Mouse (Mus musculus) CD4-positive, CD25-positive, alpha-beta regulatory T cell, adult 4 months (primary cell): ENCODE data around the gene Frmd6. TPM values are rescaled to one million over a fixed set of nuclear protein-coding genes. Genes with fewer than 3 reads are reported as not detected.

Experiments used
- ATAC-seq: one replicate; pipeline ENCODE4 v1.8.0; 2017
- polyA plus RNA-seq, 2 experiments: library from polyadenylated mRNA; unstranded; fragments of 100-300 nt; shearing (Covaris generic); gene quantifications; one replicate each; pipeline ENCODE4 v1.2.1; 2017

Frmd6 gene
- polyA plus RNA-seq, 2 experiments from 2014 or later = 20.8 to 28.4 TPM

DNA sequence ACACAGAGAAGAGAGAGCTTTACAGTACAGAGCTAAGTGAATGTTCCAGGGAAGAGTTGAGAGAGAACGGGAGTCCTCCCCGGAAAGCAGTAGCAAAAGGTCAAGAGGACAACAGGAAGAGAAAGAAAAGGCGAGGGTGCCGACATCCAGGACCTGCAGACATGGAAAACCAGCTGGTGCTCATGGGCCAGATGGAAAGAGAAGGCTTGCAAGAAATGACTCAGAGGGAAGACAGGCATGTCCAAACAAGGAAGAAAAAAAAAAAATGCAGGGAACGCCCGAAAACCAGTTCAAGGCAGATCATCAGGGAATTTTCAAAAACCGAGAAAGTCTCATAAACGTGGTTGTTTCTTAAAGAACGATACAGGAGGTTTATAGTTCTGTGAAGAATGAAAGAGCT lies 81.6 kb downstream of the Frmd6 start:
- no peak for ATAC-seq

DNA sequence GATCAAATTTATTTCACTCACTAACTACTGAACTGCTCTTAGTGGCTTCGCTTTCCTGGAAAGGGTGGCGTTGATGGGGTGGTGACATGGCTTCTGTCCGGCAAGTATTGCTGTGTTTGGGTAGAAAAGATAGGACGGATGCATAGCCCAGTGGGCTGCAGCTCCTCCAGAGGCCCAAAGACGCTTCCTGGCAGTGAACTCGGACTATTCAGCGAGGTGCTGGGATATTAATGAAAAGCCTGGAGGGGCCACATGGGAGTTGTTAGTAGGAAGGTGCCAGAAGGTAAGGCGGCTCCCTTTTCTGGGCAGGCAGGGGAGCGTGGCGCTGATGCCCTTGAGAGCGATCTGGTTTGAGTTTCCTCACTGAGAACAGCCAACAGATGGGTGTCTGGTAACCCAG lies 82.3 kb downstream of the Frmd6 start:
- no peak for ATAC-seq

DNA sequence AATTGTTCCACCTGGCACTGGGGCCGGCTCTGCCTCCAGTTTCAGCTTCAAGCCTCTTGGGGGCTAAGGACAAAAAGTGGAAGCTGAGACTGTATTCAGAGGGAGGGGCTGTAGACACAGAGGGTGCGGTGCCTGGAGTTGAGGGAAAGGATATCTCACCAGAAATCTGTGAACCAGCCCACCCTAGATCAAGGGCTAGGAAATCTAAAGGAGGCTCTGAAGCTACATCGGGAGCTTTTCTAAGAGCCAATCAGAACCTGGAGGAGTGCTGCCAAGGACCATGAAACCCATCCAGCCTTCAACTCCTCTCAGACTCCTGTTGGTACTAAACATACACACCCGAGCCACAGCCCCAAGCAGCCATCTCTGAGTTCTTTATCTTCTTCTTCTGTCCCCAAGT lies 82.8 kb downstream of the Frmd6 start:
- no peak for ATAC-seq

DNA sequence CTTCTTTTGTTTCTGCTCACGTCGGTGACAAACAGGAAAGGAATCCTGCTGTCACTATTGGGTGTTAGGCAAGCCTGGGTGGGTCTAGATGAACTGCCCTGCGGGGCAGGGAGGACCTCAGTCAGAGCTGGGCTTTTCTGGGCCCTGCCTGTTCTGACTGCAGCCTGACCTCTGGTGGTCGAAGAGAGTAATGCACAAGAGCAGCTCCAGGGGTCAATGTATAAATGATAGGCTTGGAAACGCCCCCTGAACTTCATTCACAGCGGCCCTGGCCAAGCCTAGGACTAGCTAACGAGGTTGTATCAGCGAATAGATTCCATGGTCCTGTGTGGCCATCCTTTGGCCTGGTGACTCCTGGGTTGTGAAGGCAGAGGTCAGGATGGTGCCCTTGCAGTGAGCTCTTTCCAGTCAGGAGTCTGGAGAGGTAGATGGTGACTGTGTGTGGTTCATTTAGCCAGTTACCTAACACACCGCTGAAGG lies 85.0 kb downstream of the Frmd6 start:
- ATAC-seq = peak; percentile 51

DNA sequence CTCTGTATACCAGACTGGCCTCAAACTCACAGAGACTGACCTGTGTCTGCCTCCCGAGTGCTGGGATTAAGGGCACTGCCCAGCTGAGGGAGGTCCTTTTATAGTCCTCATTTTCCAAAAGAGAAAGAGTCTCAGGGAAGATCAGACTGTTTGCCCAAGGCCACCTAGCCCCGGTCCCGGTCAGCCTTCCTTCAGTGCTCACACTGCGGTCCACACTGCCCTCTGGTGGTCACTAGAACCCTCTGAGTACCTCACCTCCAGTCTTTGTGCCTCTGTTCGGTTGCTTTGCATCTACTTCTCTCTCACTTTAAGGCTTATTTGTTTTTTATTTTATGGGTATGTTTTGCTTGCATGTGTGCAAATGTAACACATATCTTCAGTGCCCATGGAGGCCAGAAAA lies 85.7 kb downstream of the Frmd6 start:
- ATAC-seq = peak; percentile 61

DNA sequence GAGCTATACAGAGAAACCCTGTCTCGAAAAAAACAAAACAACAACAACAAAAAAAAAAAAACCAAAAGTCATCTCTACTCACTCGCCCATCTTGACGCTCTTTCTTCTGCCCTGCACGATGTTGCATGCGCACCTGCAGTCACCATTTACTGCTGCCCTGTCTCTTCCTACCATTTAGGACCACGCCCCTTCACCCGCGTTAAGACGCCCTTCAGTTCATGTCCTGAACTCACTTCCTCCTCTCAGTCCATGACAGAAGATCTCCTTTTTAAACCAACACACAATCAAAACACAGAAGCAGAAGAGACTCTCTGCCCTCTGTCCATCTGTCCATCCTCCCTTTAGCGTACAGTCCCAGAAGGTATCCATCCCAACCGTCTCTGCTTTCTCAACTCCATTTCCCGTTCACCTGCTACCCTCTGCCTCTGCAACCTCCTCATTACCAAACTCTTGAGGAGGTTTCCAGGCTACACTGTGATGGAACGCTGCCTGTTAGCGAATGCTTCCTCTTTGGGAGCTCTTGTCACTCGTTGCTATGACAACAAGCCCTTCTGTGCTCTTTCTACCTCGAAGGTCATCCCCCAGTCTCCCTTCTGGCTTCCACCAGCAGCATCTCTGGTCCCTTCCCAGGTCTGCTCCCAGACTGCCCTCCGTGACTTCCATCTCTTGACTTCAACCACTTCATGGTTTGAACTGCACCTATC lies 86.5 kb downstream of the Frmd6 start:
- ATAC-seq = no peak

DNA sequence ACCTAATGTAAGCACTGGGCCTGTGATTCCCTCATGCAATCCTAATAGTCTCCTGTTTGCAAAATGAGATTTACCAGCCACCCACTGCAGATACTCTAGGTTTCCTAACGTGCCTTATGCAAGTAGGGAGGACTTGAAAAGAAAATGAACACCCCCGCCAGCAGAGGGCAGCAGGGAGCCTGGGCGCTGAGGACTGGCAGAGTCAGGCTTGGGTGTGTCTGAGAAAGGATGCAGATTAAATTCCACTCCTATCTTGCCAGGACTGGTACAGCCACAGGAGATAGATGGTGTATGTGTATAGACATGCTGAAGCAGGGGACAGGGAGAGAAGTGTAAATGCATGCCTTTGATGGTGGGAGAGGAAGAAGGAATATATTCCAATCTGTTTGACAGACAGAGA lies 88.1 kb downstream of the Frmd6 start:
- peak; percentile 66 for ATAC-seq

DNA sequence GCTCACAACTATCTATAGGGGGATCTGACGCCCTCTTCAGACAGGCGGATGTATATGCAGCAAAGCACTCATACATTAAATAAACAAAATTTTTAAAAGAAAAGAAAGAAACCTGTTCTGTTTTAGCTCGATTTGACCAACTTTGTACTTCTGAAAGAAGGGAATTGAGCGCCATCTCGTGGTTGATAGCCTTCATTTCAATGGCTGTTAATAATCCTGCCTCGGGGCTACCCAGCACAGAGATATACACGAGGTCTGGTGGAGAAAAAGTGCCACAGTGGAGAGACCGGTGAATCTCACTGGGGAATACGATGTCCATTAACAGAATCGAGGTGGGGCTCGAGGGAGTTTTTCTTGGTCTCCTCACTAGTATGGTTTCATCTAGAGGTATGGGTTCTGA lies 89.1 kb downstream of the Frmd6 start:
- ATAC-seq = peak; percentile 57

DNA sequence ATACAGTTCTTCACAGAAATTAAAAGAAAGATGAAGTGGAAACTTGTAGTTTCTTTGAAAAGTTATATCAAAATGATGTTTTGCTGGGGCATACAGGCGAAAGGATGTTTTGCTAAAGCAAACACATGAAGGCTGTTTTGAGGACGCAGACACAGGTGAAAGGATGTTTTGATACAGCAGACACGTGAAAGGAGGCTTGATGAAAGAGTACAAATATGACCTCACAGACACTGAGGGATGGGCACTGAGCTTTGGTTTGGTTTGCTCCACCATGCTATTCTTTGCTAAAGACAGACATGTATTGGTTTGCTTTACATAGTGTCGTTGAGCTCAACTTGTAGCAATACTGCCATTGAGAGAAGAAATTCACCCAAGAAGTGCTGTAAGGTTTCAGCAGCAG lies 104.5 kb downstream of the Frmd6 start:
- ATAC-seq = peak; percentile 47

DNA sequence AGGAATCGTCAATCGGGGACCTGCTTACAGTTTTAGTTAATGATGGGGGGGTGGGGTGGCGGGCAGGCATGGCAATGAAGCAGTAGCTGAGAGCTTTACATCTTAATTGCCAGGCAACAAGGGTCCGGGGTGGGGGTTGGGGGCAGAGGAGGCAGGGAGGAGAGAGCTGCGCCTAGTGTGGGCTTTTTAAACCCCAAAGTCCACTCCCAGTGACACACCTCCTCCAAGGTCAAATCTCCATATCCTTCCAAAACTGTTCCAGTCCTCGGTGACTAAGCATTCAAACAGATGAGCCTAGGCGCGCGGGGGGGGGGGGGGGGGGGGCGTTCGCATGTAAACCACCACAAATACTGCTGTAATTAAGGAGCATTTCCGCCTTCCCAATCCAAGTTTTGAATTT lies 111.8 kb downstream of the Frmd6 start:
- ATAC-seq = peak; percentile 28

DNA sequence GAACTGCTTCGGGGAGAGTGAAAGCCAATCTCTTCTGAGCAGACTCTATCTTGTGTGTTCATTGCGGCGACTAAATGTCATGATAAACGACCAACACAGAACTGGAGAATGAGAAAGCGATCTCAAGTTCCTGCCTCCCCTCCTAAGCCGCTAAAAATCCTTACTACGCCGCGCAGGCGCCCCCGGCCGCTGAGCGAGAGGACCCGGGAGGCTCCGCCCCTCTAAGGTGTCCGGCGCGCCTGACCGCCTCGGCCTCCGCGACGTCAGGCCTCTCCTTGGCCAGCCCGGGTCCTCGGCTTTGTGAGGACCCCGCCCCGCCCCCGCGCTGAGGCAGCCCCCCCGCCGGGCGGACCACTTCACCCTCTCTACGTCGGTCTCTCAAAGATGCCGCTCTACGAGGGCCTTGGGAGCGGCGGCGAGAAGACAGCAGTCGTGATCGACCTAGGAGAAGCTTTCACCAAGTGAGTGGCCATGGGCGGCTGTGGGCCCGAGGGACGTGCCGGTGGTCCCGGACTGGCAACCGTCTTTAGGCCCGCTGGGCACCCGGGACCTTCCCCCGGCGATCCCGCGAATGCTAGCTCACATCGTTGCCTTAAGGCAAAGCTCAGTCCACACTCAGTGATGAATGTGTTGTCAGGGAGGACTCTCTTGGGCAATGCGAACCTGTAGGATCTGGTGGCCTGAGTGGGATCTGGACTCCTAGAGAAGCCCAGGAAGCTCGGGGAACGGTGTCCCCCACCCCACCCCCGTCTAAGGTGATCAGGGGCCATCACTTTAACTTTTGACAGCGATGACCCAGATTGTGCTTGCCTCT lies 112.5 kb downstream of the Frmd6 start, which contains the start of gene Actr10:
TSS of gene Actr10 (plus strand) at position 287 of the 814 bp plus-strand sequence.
- peak; percentile 91 for ATAC-seq

DNA sequence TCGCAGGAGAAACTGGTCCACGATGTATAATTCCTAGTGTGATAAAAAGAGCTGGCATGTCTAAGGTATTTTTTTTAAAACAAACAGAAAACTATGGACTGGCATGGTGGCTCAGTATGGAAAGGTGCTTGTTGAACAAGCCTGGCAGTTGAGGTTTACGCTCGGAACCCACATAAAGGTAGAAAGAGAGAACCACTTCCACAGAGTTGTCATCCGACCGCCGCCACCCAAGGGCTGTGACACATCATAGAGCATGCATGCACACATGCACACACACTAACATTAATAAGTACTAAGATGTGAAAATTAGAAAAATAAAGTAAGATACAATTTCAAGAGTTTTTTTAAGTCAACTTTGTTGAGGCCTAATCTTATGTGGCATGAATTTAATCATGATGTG lies 115.5 kb downstream of the Frmd6 start:
- ATAC-seq = peak; percentile 20

DNA sequence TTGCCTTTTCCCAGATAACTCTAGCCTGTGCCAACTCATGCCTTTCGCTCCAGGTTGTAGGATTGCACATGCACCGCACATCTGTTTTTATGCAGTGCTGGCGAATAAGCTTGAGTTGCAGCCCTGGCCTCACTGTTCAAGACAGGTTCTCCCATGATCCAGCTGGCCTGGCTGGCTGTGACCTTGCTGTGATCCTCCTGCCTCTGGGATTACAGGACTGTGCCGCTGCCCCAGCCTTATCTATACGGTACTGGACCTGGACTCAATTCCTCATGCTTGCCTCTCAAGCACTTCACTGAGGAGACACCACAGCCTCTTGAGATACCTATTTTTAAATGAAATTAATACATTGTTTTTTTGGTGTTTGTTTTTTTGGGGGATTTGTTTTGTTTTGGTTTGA lies 118.9 kb downstream of the Frmd6 start:
- ATAC-seq = no peak

DNA sequence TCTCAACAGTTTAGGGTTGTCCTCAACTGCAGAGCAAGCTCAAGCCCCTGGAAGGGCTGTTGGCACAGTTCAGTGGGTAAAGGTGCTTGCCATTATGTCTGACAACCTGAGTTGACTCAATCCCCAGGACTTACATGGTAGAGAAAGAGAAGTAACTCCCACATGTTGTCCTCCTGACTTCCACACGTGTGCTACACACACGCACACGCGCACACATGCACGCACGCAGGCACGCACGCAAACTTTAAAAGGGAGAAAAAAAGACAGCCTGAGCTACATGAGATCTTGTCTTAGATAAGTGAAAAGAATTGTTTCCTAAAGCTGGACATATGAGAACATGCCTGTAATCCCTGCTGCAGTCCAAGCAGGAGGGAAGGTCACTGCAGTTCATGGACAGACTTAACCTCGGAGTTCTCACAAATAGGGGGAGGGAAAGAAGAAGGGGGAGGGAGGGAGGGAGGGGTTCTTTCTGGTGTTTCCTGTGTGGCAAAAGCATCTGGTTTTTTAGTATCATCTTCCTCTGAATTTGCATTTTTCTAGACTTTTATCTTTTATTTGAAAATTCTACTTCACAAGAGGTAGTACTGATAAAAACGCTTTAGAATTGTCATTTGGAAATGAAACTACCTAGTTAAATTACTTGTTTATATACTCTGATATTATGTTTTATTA lies 121.4 kb downstream of the Frmd6 start:
- peak; percentile 77 for ATAC-seq

Other genes starting within 250 kb of the Frmd6 start
- 100 to 1,000 TPM; 223 to 263 TPM for gene Actr10, start 112.3 kb downstream of the Frmd6 start, polyA plus RNA-seq
- gene Psma3, start 149.1 kb downstream of the Frmd6 start, polyA plus RNA-seq = 100 to 1,000 TPM; 319 to 401 TPM
- 100 to 1,000 TPM; 104 to 130 TPM for gene Arid4a, start 190.5 kb downstream of the Frmd6 start, polyA plus RNA-seq